Mouse (Mus musculus): ENCODE results near the gene Tmbim1. TPM values are rescaled to one million over a fixed set of nuclear protein-coding genes. Genes with fewer than 3 reads are reported as not detected.
"Not testable (repeated sequence)": the region's sequence is repeated elsewhere in the genome, so short reads cannot be mapped to it uniquely, and the experiment has no call there.

Gene Tmbim1
- total RNA-seq, 2 experiments from 2014 or later = 10.5 to 11.6 TPM

- no peak for DNase-seq (ENCODE audit: low spot score in 2 of 2)
Observed at GRCm38 (mm10) chr1:74296477-74296876, 8.9 kb downstream of the Tmbim1 start.

GRCm38 (mm10) chr1:74295456-74296171 is 9.8 kb downstream of the Tmbim1 start:
- DNase-seq (ENCODE audit: low spot score in 2 of 2) = peak; percentile 82 to 84

GRCm38 (mm10) chr1:74294733-74295455 is 10.5 kb downstream of the Tmbim1 start:
- no peak for DNase-seq (ENCODE audit: low spot score in 2 of 2)

DNA sequence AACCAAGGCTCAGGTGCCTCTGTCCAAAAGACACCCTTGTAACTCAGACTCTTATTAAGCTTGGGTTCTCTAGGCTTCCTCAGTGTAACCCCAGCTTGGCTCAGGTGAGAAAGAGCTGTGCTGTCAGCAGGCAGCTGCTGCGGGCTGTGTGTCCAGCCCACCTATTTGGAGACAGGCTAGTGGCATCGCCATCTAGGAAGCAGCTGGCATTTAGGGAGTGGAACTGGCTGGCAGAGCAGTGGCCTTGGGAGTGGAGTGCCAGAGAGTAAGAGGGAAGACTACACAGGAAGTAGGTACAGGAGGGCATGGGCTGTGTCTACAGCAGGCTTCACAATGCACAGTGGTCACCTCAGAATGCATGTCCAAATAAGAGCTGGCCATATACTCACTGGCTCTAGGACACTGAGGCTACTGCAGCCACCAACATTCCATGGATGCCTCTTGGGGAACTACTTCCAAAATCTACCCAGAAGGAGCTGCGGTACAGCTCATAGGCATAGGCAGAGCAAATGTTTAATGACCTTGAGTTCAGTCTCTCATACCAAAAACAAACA is 11.3 kb downstream of the Tmbim1 start:
- no peak for DNase-seq (ENCODE audit: low spot score in 2 of 2)

DNA sequence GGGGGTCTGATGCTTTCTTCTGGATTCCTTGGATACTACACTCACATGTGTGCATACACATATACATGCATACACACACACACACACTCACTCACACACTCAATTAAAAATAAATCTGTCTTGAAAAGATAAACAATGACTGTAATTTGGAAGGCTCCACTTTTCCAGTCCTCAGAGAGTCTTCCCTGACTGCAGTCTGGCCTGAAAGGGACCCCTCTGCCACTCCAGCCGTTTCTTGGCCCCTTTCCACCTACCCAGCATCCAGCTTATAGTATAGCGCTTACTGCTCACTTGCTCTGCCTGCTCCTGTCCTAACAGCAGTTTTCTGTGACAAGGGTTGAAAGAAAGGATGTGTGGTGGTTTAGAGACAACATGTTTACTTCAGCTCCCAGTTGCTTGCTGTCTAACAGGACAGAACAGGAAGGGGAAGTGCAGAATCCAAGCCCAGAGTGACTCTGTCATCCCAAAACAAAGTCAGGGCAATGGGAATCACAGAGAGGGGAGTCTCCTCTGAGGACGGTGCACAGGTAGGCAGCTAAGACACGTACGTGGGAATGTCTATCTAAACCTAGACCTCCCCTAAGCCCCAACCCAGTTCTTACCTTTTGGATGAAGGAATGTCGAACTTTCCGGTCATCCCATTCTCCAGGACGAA is 12.0 kb downstream of the Tmbim1 start:
- no peak for DNase-seq (ENCODE audit: low spot score in 2 of 2)

- DNase-seq (ENCODE audit: low spot score in 2 of 2) = no peak
Observed at GRCm38 (mm10) chr1:74292331-74293020, 12.9 kb downstream of the Tmbim1 start.

GRCm38 (mm10) chr1:74290141-74290540 is 15.3 kb downstream of the Tmbim1 start:
- DNase-seq (ENCODE audit: low spot score in 2 of 2) = no peak

- DNase-seq (ENCODE audit: low spot score in 2 of 2) = no peak
Observed at GRCm38 (mm10) chr1:74289740-74290139, 15.7 kb downstream of the Tmbim1 start.

- DNase-seq (ENCODE audit: low spot score in 2 of 2) = no peak
Observed at GRCm38 (mm10) chr1:74289248-74289647, 16.2 kb downstream of the Tmbim1 start.

GRCm38 (mm10) chr1:74288327-74288726 is 17.1 kb downstream of the Tmbim1 start:
- DNase-seq (ENCODE audit: low spot score in 2 of 2) = no peak

- DNase-seq (ENCODE audit: low spot score in 2 of 2) = not testable (repeated sequence)
Observed at GRCm38 (mm10) chr1:74286869-74287607, 18.4 kb downstream of the Tmbim1 start.

- DNase-seq (ENCODE audit: low spot score in 2 of 2) = no peak
Observed at GRCm38 (mm10) chr1:74285212-74286010, 20.0 kb downstream of the Tmbim1 start.

- peak; percentile 99 for DNase-seq (ENCODE audit: low spot score in 2 of 2)
Observed at GRCm38 (mm10) chr1:74284543-74285160, 20.8 kb downstream of the Tmbim1 start, which contains the start of the genes Aamp and Pnkd. Gene Aamp, minus strand, starts transcription at chr1:74284738. Gene Pnkd, plus strand, starts transcription at chr1:74284930.

DNA sequence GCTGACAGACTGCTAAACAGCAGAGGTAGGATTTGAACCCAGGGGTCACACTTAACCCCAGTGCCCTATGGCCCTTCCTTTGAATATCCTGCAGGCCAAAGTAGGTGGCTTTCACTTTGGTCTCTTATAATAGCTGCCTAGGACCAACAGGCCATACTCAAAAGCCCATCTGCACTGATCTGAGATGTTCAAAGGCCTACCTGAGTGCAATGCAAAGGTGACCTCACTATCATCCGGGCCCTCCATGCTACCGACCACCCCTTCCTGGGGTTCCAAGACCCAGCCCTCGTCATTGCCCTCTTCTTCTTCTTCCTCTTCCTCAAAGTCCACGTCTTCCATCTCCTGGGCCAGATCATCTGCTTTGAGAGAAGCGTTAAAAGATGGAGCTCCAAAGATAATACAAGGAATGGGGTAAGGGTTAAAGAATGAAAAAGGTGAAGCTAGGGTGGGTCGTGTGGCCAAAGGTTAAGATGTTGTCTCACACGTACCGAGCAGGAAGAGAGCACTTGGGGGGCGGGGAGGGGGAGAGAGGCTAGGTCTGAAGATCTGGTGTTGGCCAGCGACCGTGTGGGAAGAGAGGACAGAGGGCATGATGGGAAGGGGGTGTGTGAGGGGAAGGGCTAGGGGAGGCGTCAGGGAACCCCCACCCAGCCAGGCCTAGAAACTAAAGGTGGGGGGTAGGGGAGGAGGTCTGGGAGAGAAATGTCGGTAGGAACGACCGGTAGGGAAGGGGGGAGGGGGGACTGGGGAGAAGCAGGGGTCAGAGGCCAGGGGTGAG is 21.5 kb downstream of the Tmbim1 start:
- peak; percentile 46 to 69 for DNase-seq (ENCODE audit: low spot score in 2 of 2)

DNA sequence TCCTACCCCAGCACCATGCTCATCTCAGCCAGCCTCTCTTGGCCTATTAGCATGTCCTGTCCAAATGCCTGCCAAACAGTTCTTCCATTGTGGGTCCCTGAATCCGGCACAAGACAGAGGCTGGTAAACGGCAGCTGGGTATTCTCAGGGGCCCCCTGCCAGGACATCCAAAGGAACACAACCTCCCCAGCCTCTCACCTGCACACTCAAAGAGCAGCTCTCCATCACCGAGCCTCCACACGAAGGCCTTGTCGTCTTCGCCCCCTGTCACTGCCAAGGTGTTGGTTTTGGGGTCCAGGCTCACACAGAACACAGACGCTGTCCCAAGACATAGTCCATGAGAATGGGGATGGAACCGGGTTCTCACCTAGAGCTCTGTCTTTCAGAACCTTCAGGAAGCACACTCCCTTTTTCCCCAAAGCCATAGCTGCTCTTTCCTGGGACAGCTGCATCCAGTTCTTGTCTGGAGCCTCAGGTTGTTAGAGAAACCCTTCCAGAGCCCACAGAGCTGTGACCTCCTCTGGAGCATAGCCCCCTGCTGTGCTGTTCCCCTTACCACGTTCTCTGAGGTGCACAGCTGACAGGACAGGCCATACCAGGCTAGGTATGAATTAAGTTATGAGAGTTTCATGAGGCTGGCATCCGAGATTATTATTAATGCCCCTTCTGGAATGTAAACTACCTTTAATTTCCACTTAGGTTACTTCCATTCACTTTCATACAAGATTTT is 22.4 kb downstream of the Tmbim1 start:
- no peak for DNase-seq (ENCODE audit: low spot score in 2 of 2)

GRCm38 (mm10) chr1:74281886-74282285 is 23.5 kb downstream of the Tmbim1 start:
- DNase-seq (ENCODE audit: low spot score in 2 of 2) = no peak

GRCm38 (mm10) chr1:74281372-74281771 is 24.1 kb downstream of the Tmbim1 start:
- no peak for DNase-seq (ENCODE audit: low spot score in 2 of 2)

Data from layer of hippocampus, postnatal 10 days (tissue).